Mouse (Mus musculus) intestine, embryonic 14.5 days (tissue): ENCODE results near the gene Atf2. TPM values are rescaled to one million over a fixed set of nuclear protein-coding genes. Genes with fewer than 3 reads are reported as not detected.

Source experiments
- ATAC-seq: fragments of 200-750 bp; cut with Nextera tagmentation; replicated peaks from 2 replicates; pipeline ENCODE4 v1.8.0; 2017; ENCODE audit warnings: low read depth, moderate number of reproducible peaks, moderate TSS enrichment, moderate library complexity; ENCODE audit not compliant: low FRiP score, low TSS enrichment
- DNase-seq: peaks from one replicate; pipeline ENCODE4 v3.0.0-alpha.2; 2018; ENCODE audit warnings: low spot score
- H3K27ac ChIP-seq: fragments of 300-500 bp; sonication (generic); 2 replicates; pipeline ENCODE4 v1.5.1; 2014; ENCODE audit warnings: low read depth, mild to moderate bottlenecking, control low read depth
- H3K27me3 ChIP-seq: fragments of 300-500 bp; sonication (generic); replicated peaks from 2 replicates; pipeline ENCODE4 v1.6.1; 2014; ENCODE audit warnings: low read length, control low read depth; ENCODE audit not compliant: control insufficient read depth, insufficient read depth
- H3K36me3 ChIP-seq: fragments of 300-500 bp; sonication (generic); 2 replicates; pipeline ENCODE4 v1.6.1; 2014; ENCODE audit warnings: low read length, control low read depth; ENCODE audit not compliant: control insufficient read depth, insufficient read depth
- H3K4me1 ChIP-seq: fragments of 300-500 bp; sonication (generic); replicated peaks from 2 replicates; pipeline ENCODE4 v1.6.1; 2014; ENCODE audit warnings: low read length, control low read depth, mixed read lengths; ENCODE audit not compliant: control insufficient read depth, insufficient read depth
- H3K4me2 ChIP-seq: fragments of 300-500 bp; sonication (generic); 2 replicates; pipeline ENCODE4 v1.6.1; 2014; ENCODE audit warnings: low read length
- H3K4me3 ChIP-seq: fragments of 300-500 bp; sonication (generic); 2 replicates; pipeline ENCODE4 v1.5.1; 2014; ENCODE audit warnings: low read depth, low read length, control low read depth, mixed read lengths
- H3K9ac ChIP-seq: fragments of 300-500 bp; sonication (generic); 2 replicates; pipeline ENCODE4 v1.6.1; 2014; ENCODE audit warnings: mild to moderate bottlenecking, low read length
- H3K9me3 ChIP-seq: fragments of 300-500 bp; sonication (generic); 2 replicates; pipeline ENCODE4 v1.6.1; 2016; ENCODE audit warnings: low read length, control low read depth; ENCODE audit not compliant: control insufficient read depth
- WGBS: fragments of 180-500 bp; shearing (Covaris S2); extraction: QIAGEN DNeasy Blood & Tissue Kit; methylation state at CpG from one replicate; pipeline ENCODE4 v1.1.7; 2014; 5-methylcytosine and 5-hydroxymethylcytosine counted together
- polyA plus RNA-seq: library from polyadenylated mRNA; unstranded; fragments of >200 nt; fragmentation: Nextera tagmentation; extraction: Ambion mirVana; gene quantifications from 2 replicates; pipeline ENCODE4 v1.2.1, GENCODE M21; 2014

Gene Atf2
- polyA plus RNA-seq, 1 experiment from 2014 or later: 69.4 TPM

DNA sequence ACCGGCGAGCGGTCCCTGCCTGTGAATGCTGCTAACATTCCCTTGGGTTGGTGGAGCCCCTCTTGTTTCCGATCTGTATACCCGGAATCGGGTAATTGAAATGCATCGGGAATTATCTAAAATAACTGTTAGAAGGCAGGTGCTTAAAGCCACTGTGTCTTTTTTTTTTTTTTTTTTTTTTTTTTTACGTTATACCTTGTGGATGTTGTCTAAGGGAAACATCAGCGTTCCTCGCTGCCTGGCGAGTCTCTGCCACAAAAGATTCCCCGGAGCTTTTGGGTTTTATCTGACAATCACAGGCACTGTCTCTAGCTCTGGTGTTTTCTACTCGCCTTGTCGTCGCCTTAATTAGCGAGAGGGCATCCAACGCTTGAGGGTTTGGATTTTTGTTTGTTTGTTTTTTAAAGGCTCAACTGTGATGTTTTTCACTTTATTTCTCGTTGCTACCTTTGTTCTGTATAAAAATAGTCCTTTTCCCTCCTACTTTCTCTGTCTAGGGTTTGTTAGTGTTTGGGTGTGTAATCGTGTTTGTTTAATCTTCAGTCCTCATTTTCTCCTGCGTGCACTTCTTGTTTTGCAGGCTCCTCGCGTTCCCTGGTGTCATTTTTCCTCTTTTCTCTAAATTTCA, 116.6 kb downstream of the Atf2 start:
- Histone ChIP-seq H3K4me3 (peak overlapping the region; percentile 76), H3K36me3 (no peaks in the 10 kb centered on the region), H3K27ac (no peak overlapping the region), H3K9me3 (no peaks in the 10 kb centered on the region), H3K4me2 (peak overlapping the region; percentile 74), H3K4me1 (peaks cover 5% of the 10 kb centered on the region), H3K27me3 (peaks cover 9% of the 10 kb centered on the region; the same call in 1 of the 2 replicates), H3K9ac (peak overlapping the region; percentile 60)
- ATAC-seq (no peak), DNase-seq (no peak)
- WGBS: 2% methylated on average over 22 of the region's 22 CpGs

DNA sequence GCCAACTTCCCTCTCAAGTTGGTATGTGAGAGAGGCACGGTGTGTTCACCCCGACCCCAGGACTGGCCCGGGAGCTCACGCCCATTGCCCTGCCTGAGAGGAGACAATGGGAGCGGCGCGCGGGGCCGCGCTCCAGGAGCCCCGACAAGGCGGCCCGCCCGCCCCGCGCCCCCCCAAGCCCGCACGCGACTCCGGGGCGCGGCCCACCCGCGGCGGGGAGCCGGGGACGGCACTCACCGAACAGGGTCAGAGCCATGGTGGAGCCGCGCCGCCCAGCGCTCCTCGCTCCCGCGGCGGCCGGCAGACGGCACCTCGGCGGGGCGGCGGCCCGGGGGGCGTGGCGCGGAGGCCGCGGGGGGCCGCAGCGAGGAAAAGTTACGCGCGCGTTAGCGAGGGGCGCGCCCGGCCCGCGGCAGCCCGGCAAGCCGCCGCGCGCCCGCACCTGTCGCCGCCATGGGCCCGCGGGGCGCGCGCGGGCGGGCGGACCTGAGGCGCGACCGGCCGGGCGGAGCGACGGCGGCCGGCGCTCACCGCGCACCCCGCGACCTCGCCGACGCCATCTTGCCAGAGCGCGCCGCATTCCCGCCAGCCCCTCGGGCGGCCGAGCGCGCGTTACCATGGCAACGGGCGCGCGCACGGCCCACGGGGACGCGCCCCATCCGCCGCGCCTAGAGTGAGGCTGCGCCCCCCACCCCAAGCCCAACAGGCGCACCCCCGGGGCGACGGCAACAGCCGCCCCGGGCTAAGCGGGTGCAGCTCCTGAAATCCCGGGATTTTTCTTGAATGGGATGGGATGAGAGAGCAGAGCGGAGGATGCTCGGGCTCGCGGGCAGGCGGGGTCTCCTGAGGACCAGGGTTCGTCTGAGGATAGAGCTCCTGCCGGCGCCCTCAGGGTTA, 117.4 kb downstream of the Atf2 start, which contains the start of gene Chn1:
TSS of gene Chn1 (minus strand) at position 561 of the 897 bp plus-strand sequence.
- under 1% methylated on average over 115 of the region's 131 CpGs for WGBS
- DNase-seq (peak; percentile 90), ATAC-seq (peak; percentile 94)
- H3K4me2 ChIP-seq: peak within 1 kb of the TSS; percentile 74
- no peaks in the 10 kb centered on the region for H3K36me3 ChIP-seq
- no peak within 1 kb of the TSS for H3K27ac ChIP-seq
- peaks cover 9% of the 10 kb centered on the region; the same call in 1 of the 2 replicates for H3K27me3 ChIP-seq
- peaks cover 3% of the 10 kb centered on the region for H3K4me1 ChIP-seq
- H3K4me3 ChIP-seq: peak within 1 kb of the TSS; percentile 76
- peak within 1 kb of the TSS; percentile 60 for H3K9ac ChIP-seq
- no peaks in the 10 kb centered on the region for H3K9me3 ChIP-seq

DNA sequence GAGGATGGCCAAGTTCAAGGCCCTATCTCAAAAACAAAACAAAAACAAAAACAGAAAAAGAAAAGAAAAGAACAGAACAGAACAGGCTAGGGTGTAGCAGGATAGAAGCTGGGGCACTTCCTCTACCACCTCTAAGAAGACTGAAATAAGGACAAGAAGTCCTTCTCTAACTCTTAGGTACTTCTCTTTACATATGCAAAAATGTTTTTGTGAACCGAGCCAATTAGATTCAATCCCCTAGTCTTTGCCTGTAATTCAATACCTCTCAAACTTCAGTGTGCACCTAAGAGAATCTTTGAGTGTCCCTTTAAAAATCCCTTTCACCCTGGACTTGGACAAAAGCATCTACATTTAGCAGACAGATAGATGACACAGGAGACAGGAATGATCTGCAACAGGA, 119.5 kb downstream of the Atf2 start:
- H3K4me1 ChIP-seq: no peaks in the 10 kb centered on the region; the same call in 1 of the 2 replicates
- no peaks in the 10 kb centered on the region for H3K9me3 ChIP-seq
- no peaks in the 10 kb centered on the region for H3K36me3 ChIP-seq
- peaks cover 7% of the 10 kb centered on the region; the same call in 1 of the 2 replicates for H3K27me3 ChIP-seq
- H3K27ac ChIP-seq: no peak overlapping the region
- H3K4me2 ChIP-seq: no peak overlapping the region
- WGBS: 30% methylated on average over 1 of the region's 1 CpGs
- H3K9ac ChIP-seq: no peak overlapping the region
- no peak overlapping the region for H3K4me3 ChIP-seq
- DNase-seq: no peak
- ATAC-seq: no peak

DNA sequence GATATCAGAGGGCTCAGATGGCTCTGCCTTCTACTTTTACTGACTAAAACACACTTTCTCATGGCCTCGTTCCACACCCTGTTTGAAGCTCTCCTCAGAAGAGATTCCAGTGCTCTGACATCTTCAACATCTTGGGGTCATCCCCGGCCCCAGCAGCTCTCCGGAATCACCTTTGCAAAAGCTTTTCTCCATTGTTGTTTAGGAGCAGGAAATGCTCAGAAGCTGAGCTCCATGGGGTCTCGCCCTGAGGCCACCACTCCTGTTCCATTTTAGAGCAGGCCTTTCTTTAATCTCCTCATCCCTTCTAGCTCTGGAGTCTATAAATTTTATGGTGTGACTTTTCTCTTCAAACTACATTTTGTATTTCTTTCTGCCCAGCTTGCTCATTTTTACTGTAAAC, 123.8 kb downstream of the Atf2 start:
- no peak overlapping the region for H3K9ac ChIP-seq
- no peaks in the 10 kb centered on the region for H3K36me3 ChIP-seq
- no peaks in the 10 kb centered on the region; the same call in 1 of the 2 replicates for H3K4me1 ChIP-seq
- DNase-seq (no peak), ATAC-seq (no peak)
- H3K27ac ChIP-seq: no peak overlapping the region
- WGBS: 71% methylated on average over 4 of the region's 4 CpGs
- no peak overlapping the region for H3K4me3 ChIP-seq
- H3K4me2 ChIP-seq: no peak overlapping the region
- H3K9me3 ChIP-seq: no peaks in the 10 kb centered on the region
- H3K27me3 ChIP-seq: no peaks in the 10 kb centered on the region

Other genes starting within 250 kb of the Atf2 start
- 21.5 and 24.3 TPM in 2 replicates for gene Chn1, start 117.3 kb downstream of the Atf2 start, polyA plus RNA-seq
- 1,271 and 1,485 TPM in 2 replicates for gene Atp5g3, start 18.7 kb upstream of the Atf2 start, polyA plus RNA-seq